Mouse (Mus musculus): ENCODE results near the gene D17Wsu92e.
"Not testable (repeated sequence)": the region's sequence is repeated elsewhere in the genome, so short reads cannot be mapped to it uniquely, and the experiment has no call there.

The D17Wsu92e gene

DNA sequence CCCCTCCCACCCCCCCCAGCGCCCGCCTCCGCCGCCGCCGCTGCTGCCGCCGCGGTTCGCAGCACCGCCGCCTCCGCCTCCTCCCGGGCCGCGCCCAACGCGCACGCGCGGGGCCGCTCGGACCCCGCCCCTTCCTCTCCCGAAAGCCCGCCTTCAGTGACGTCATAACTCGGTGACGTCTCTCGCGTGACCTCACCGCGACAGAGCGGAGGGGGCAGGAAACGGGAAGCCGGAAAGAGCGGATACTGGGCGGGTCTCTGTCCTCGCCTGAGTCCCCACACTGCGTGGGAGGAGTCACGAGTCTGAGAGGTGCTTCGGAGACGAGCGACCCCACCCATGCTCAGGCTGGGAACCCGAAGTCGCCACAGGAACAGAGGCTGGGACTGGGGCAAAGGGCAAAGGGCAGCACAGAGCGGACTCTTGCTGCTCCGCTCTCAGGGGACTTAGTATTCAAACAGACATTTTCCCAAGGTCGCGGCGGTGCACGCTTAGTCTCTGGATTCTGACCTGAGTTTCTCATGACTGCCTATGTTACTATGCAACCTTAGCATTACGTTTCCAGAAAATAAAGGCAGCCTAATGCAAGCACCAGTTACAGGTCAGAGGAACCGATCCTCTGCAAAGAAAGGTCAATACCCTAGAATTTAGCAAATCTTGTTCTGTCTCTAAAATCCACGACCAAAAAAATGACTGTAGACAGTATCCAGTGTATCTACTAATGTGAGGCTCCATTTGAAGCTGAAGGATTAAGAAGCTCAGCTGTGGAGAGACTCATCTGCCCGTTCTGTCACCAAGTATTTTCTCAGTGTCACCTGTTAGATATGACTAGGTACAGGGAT is at the start of gene D17Wsu92e:
Gene D17Wsu92e (minus strand): TSS at position 81 of the 839 bp plus-strand sequence.
- peak; percentile 100 for DNase-seq (ENCODE audit: low read depth)

DNA sequence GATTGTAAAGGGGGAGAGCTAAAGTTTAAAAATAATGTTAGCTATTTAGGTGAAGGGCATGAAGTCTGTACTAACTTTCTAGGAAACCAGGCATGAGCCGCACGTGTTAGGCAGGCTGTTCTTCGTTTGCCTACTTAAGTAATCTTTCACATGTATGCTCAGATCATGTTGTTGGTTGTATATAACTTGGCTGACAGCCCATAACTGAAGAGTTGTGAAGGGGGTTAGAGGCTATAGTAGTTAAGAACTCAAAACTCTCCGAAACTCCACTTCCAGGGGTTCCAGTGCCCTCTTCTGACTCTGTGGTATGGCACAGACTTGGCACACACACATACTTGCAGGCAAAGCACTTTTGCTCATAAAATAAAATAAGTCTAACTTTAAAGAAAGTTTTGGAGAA is 46.3 kb upstream of the D17Wsu92e start:
- DNase-seq (ENCODE audit: low read depth): no peak

DNA sequence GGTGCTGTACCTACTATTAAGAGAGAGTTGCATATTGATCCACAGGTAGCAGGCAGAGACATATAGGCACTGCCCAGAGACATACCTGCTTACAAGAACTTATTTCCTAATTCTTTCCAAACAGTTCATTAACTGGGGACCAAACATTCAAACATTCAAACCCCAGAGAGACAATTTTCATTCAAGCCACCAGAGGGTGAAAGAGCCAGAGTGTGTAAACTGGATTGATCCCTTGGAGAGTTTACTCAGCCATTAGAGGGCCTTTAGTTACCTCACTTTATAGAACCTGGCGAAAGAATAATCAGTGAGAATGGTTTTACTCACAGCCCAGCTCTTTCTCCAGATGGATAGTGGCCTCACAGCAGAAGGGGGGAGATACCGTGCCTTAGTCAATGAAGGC is 45.0 kb upstream of the D17Wsu92e start:
- no peak for DNase-seq (ENCODE audit: low read depth)

DNA sequence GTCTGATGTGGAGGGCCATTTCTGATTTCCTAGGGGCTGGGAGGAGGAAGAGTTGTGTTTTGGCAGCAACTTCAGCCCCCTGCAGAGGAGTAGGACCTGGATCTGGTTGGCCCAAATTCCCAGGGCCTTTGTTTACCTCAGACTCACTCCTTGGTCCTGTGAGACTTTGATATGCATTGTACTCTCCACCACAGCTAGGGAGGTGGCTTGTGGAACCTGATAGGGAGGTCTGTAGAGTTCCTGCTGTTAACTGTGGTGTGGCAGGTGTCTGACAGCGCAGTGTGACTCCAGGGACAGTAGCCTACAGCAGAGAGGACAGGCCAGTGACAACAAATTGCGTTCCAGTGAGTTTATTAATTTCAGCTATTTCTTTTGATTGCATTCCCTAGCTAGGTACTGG is 38.7 kb upstream of the D17Wsu92e start:
- DNase-seq (ENCODE audit: low read depth): no peak

DNA sequence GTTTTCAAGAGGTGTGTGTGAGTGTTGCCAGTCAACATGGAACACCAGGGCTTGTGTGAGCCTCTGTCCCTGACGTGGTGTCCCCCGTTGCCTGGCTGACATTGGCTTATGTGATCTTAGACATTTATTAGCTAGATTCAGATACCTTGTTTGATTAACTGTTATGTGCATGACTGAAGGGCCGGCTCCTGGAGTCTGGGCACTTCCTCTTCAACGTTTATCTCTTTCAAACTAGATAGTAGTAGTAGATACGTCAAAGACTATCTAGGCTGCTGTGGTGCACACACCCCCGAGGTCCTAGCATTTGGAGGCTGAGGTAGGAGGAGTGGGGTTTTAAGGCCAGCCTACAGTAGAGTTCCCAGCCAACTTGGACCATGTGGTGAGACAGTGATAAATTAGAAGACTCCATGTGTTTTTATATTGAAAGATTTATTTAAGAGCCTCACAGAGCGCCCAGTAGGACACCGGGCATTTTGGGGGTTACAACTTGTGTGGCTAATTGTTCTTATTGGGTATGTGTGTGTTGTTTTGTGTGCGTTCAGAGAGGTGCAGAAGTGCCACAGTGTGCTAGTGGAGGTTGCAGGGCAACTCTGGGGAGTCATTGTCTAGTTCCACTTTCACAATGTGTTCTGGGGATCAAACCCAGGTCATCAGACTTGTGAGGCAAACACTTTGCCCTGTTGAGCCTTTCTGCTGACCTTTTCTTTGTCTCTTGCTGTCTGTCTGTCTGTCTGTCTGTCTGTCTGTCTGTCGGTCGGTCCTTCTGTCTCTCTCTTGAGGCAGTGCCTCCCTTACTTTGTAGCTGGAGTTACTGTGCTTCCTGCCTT is 37.4 kb upstream of the D17Wsu92e start:
- no peak for DNase-seq (ENCODE audit: low read depth)

DNA sequence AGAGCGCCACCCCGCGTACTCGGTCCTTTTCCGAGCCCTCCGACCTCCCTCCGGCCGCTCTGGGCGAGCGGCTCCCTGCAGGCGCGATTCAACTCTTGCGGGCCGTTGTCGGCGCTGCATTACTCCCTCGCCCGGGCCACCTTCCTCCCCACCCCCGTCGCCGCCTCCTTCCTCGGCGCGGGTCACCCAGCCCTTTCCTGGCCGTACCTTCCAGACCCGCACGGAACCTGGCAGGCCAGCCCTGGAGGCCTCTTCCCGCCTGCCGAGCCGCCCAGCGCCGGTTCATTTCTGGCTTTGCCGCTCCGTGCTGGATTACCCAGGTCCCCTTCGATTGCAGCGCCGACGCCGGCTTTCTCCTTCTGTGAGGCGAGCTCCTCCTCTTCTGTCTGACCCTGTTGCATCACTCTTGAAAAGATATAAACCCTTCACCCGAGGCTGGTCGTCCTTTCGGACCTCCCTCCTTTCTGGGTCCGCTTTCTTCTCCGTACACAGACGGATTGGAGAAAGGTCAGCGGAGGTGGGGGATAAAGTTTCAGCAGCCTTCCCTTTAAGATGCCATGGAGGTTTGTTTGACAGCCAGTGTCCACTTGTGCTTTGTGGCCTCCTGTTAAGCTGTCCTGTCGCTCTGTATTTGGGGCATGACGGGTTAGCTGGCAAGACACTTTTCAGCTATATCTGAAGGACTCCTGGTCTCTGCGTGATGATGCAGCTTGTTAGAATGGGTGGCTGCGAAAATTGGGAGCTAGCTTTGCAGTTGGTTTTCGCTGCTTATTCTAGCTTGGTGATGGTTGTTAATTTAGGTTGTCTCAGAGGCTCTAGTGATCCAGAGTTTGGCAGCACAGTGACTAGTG is 36.6 kb upstream of the D17Wsu92e start:
- peak; percentile 53 for DNase-seq (ENCODE audit: low read depth)

DNA sequence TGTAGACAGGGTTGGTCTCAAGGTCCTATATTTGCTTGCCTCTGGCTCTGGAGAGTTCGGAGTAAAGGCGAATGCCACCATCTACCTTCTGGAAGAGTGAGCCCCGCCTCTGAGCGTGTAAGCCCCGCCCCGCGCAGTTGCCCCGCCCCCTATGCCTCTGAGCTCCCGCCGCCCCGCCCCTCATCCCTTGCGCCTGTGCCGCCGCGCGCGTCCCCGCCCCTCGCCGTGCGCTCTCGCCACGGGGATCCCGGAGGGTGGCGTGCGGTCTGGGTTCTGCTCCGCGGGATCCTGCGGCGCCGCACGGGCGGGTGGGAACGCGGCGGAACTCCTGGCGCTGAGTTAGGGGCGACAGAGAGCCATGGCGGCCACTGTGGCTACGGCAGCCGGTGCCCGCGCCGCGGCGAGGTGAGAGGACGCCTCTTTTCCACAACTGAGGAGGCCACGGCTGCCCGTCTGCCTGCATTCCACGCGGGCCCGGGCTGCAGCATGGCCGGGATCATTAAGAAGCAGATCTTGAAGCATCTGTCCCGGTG is 35.9 kb upstream of the D17Wsu92e start, which contains the start of gene Uhrf1bp1:
Gene Uhrf1bp1 (plus strand): TSS at position 177 of the 533 bp plus-strand sequence.
- peak; percentile 87 for DNase-seq (ENCODE audit: low read depth)

DNA sequence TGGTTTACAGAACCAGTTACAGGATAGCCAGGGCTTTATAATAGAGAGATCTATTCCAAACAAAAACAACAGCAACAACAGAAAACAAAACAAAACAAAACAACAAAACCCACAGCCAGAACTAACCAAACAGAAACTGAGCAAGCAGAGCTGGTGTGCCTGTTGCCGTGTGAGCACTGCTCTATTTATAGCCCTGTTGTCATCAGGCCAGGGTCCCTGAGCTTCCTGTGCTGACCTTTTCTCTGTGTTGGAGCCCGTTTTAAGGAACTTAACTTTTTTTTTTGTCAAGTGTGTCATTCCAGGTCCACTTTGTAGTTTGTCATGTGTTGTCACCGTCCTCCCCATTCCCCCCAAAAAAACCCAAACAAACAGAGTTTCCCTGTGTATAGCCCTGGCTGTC is 30.6 kb upstream of the D17Wsu92e start:
- DNase-seq (ENCODE audit: low read depth): no peak

DNA sequence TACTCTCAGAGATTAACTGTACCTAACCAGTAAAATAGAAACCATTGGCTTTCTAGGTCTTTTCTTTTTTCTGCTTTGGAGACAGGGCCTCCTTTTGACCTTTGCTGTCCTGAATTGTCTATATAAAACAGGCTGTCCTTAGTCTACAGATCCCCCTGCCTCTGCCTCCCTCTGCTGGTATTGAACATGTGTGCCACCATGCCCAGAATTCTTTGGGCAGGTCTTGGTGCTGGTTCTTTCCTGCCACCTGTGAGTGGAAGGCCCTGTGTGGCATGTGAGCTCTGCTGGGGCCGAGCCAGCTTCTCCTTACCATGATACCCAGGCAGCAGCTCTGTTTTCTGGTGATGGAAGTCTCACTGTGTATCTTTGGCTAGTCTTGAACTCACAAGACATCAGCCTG is 27.9 kb upstream of the D17Wsu92e start:
- no peak for DNase-seq (ENCODE audit: low read depth)

DNA sequence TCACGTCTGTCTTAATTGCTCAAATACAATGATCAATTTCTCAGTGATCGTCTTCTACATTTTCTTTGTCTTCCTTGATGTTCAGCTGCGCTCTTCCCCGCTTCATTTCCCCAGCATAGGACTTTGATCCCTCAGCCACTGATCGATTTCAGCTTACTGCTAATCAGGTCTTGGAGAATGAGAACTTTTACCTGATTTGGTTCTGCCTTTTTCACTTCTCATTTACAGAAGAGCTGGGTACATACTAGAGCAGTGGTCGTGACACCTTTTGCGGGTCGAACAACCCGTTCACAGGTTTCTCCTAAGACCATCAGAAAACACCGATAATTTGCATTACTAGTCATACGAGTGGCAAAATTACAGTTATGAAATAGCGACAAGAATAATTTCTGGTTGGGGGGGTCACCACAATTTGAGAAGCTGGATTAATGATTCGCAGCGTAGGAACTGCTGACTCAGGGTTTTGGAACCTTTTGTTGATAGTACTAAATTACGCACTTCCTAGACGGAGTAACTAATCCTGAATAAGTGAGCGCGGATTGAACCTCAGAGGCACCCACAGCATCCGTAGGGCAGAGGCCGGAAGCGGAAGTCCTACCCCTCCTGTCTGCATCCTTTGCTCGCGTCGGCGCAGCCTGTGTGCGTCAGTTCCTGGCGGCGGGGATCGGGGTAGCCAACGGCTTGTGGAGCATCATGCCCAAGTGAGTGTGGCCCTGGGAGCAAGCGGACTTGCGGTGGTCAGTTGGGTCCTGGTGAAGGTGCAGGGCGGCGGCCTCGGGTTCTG is 19.2 kb upstream of the D17Wsu92e start:
- DNase-seq (ENCODE audit: low read depth): peak; percentile 95

DNA sequence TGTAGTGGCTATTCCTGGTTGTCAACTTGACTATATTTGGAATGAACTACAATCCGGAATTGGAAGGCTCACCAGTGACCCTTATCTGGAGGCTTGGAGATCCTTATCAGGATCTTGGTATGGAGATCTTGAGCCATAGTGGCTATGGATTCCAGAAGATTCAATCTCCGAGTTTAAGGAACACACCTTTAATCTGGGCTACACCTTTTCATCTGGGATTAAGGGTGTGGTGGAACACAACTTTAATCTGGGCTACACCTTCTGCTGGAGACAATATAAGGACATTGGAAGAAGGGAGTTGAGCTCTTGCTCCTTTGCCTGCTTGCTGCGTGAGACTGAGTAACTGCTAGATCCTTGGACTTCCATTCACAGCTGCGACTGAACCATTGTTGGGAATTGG is 17.4 kb upstream of the D17Wsu92e start, which contains the start of gene Snrpc:
Gene Snrpc (plus strand): TSS at position 301 of the 400 bp plus-strand sequence.
- DNase-seq (ENCODE audit: low read depth): not testable (repeated sequence)

DNA sequence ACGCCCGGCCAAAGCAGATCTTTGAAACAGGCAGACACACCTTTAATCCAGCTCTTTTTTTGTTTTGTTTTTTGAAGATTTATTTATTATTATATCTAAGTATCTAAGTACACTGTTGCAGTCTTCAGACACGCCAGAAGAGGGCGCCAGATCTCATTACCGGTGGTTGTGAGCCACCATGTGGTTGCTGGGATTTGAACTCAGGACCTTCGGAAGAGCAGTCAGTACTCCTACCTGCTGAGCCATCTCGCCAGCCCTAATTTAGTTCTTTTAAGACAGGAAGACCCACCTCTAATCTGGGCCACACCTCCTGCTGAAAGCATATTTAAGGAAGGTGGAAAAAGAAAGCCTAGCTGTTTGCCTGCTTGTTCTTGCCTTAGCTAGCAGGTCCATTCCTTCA is 10.0 kb upstream of the D17Wsu92e start:
- DNase-seq (ENCODE audit: low read depth): peak; percentile 58

DNA sequence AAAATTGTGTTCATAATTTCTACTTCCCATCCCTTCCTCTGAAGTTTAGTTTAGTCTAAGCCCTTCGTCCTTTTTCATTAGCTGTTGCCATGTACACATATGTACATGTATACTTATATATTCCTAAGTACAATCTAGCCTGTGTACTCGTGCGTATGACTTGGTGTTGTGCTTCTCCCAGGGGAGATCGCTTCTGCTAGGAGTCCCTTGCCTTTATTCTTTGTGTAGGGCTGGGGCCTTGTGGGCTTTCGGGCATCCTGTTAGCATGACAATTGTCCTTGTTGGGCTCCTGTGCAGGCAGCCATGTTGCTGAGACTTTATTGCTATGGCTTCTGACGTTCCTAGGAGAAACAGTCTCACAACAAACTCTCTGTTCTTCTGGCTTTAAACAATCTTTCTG is 7.1 kb upstream of the D17Wsu92e start:
- DNase-seq (ENCODE audit: low read depth): peak; percentile 30

DNA sequence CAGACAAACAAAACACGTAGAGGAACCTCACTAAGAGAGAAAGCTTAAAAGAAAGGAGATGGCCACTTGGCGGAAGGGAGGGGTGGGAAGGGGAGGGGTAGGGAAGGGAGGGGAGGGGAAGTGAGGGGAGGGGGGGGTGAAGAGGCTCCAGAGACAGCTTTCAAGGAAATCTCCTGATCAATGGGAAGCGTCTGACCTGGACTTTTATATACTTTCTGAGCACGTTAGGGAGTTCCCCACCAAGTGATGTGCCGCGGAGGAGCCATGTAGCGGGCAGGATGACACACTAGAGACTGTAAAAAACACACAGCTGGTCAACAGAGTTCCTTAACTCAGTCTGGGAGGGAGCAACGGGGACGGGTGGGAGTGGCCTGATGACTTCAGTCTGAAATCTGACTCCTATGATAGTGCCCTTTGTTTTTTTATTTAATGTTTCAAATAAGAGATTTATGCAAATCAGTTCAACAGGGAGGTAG is 6.5 kb upstream of the D17Wsu92e start:
- DNase-seq (ENCODE audit: low read depth): peak; percentile 74

DNA sequence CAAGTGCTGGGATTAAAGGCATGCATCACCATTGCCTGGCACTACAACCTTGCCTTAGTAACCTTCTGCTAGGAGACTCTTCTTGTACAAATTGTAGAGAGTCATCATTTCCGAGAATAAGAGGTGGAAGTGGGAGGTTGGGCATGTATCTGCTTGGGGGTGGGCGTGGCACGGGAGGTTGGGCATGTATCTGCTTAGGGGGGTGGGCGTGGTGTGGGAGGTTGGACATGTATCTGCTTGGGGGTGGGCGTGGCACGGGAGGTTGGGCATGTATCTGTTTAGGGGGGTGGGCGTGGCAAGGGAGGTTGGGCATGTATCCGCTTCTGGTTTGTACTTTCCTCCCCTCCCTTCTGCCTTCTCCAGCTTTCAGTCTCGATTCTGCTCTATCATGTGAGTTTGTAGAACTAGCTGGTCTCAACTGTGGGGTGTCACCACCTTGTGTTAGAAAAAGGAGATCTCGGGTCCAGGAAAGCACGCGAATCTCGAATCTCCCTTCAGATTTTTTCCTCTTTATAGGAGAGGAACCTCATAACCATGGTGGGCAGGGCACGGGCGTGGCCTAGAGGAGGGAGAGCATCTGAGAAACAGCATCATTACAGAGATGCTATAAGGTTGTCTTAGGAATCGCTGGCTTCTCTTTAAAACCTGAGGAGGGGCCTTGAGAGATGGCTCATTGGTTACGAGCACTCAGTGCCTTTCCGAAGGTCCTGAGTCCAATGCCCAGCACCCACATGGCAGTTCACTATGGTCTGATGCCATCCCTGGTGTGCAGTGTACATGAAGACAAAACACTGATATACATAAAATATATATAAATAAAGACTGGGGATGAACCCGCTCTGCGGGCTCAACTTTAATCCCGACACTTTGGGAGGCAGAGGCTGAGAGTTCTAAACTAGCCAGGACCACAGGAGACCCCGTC is 5.8 kb upstream of the D17Wsu92e start:
- DNase-seq (ENCODE audit: low read depth): peak; percentile 96

DNA sequence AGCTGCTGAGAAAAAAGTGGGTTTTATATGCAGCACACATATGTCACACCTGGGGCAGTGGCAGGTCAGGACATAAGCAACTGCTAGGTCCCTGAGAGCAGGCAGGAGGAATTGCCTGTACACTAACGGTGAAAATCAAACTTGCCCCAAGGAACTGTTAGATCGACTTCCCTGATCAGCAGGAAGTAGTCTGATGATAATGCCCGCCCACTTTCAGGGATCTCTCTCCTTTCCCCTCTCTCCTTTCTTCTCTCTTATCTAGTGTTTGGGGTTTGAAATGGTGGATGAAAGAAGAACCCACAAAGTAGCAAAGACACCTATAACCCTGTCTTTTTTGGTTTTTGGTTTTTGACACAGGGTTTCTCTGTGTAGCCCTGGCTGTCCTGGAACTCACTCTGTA is 5.1 kb upstream of the D17Wsu92e start:
- DNase-seq (ENCODE audit: low read depth): peak; percentile 67

DNA sequence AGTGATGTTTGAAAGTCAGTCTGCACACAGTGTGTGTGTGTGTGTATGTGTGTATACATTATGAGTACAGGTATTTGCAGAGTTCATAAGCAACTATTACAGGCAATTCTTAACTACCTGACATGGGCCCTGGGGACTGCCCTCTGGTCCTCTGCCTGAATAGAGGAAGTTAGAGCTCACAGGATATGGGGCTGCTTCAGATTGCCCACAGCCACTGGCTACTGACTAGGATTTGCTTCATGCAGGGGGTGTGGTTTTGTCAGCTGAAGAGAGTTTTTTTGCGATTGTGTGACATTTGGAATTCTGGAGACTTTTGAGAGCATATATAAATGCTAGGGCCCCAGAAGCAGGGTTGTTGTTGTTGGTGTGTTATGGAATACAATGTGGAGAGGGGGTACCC is 4.5 kb upstream of the D17Wsu92e start:
- peak; percentile 31 for DNase-seq (ENCODE audit: low read depth)

DNA sequence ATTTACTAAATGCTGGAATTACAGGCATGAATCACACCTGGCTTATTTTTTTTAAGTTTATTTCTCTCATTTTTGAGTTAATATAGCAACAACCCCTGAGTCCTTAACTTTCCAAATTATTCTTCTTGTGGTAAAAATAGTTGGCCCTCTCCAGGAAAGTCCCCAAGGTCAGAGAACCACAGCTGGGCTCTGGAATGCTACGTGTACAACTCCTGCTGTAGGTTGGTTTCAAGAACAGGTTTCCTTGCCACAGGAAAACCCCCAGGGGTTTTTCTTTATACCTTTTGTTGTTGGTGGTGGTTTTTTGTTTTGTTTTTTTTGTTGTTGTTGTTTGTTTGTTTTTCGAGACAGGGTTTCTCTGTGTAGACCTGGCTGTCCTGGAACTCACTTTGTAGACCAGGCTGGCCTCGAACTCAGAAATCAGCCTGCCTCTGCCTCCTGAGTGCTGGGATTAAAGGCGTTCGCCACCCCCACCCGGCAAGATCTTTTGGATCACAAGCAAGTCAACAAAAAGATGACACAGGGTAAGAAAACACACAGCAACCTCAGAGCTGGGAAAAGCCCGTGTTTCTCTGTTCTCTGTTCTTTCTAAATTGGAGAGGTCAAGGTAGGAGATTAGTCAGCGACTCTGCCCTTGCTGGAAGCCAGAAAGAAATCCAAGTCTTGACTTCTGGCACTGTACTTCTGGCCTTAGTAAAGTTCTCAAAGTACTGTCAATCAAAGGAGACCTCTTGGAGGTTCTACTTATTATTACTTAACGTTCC is 2.9 kb upstream of the D17Wsu92e start:
- no peak for DNase-seq (ENCODE audit: low read depth)
